Mouse (Mus musculus): ENCODE results near the gene Kif2c. TPM values are rescaled to one million over a fixed set of nuclear protein-coding genes. Genes with fewer than 3 reads are reported as not detected.

Kif2c gene
- total RNA-seq, 2 experiments from 2014 or later, result 2.5 to 2.8 TPM

GRCm38 (mm10) chr4:117138295-117139216 is 43.9 kb downstream of the Kif2c start:
- no peak for DNase-seq (ENCODE audit: low spot score in 2 of 2)

- DNase-seq (ENCODE audit: low spot score in 2 of 2), result no peak
Observed at GRCm38 (mm10) chr4:117136034-117136433, 46.4 kb downstream of the Kif2c start.

- DNase-seq (ENCODE audit: low spot score in 2 of 2), result no peak
Observed at GRCm38 (mm10) chr4:117134601-117134995, 47.8 kb downstream of the Kif2c start.

DNA sequence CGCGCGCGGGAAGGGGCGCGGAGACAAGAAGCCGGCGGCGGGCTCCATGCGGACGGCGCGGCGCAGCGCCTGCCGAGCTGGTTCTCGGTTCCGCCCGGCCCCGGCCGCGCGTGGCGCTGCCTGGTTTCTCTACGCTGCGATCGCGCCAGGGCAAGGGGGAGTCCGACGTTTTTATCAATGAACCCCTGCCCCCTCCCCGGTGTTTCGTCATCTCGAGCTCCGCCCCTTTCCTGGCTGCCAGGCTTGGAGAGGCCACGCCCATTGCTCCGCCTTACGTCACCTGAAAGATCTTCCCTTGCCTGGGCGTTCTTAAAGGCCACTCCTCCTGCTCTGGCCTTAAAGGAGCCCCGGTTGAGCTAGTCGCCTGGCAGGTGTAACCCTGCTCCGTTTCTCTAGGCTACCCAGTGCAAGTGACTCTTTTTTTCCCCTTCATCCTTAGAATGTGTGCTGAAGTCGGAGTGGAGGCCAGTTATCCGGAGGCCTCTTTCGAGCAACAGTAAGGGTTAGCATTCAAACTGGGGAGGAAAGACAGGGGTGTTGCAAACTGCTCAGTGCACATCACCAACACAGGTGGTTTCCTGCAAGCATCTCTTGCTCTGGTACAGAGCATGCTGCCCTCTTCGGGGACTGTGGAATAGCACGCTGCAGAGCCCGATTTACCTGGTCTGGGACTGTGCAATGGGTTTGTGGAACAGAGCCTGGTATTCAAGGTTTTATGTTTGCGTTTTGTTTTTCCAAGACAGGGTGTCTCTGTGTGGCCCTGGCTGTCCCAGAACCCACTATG is 48.4 kb downstream of the Kif2c start, which contains the start of gene Plk3:
Plk3 (minus strand) TSS at position 147 of the 784 bp plus-strand sequence.
- peak; percentile 98 to 99 for DNase-seq (ENCODE audit: low spot score in 2 of 2)

DNA sequence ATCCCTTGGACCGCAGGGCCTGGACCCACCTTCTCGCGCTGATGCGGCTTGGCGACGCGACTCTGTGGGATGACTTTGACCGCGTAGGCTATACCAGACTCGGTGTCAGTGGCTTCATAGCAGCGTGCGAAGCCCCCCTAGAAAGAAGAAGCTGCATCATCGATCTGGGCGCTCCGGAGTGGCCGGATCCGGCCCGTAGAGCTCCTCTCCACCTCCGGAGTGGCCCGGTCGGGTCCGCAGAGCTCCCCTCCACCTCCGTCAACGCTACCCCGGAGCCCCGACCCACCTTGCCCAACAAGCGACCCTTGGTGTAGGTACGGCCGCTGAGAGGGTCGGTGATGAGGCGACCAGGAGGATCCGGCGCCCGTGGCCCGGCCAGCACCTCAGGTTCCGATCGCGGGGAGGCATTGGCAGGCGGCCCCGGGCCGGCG is 49.1 kb downstream of the Kif2c start:
- DNase-seq (ENCODE audit: low spot score in 2 of 2), result peak; percentile 40 to 43

DNA sequence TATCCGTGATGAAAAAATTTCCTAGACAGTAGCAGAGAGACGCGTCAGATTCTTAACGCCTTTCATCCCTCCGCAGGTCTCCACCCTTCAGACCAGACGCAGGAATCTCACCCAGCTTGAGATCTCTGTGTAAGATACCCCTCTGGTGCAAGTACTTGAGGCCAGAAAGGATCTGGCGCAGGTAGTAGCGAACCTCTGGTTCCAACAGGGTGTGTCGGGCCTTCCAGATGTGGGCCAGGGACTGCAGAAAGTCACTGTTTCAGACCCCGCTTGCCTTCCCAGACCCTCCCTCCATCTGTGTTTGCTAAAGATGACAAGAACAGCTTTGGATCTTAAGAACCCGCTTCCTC is 49.7 kb downstream of the Kif2c start:
- DNase-seq (ENCODE audit: low spot score in 2 of 2), result no peak

DNA sequence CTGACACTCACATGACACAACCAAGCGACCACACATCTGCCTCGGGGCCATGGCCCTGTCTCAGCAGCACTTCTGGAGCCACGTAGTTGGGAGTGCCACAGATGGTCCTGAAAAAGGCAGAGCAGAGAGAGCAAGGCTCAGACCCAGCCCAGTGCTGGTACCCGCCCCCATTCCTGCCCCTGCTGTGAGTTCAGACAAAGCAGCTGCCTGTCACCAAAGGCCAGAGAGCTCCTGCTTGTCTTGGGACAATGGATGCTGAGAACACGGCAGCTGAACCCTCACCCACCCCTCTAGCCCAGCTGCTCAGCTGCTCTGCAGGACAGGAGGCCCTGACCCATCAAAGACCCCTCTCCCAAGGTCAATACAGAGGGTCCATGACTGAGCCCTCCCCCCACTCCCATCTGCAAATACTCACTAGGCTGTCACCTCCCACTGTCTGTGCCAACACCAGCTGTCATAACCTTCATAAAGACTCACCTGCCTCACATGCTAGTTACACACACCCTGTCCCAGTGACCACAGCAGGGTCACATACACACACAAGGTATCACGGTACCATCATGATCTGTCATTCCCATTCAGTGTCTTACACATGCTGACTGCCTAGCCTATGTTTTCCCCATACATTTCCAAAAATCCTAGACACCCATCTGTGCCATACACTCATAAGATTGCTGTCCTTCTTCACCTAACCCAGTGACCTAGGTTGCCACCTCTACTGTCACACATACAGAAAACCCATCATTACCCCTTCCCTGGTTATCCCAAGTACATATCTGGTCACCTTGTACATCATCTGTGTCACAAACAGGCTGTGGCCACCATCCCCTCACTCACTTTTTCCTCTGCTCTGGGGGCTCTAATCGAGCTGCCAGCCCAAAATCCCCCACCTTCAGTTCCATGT is 50.3 kb downstream of the Kif2c start:
- DNase-seq (ENCODE audit: low spot score in 2 of 2), result no peak

DNA sequence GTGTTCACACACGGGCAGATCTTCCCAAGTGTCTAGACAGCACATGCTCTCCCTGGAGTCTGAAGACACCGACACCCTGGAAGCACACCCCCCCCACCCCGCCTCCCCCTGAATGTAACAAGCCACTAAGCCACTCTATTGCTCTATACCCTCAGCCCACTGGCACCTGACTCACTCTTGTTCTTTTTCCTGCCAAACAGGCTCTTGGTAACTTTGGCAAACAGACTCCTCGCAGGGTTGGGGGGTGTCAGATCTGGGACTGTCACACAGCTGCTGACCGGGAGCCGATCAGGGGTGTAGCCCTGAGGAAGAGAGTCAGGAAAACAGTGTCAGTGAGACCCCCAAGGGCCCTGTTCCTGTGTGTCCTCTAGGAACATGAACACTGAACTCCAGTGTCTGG is 51.2 kb downstream of the Kif2c start:
- no peak for DNase-seq (ENCODE audit: low spot score in 2 of 2)

DNA sequence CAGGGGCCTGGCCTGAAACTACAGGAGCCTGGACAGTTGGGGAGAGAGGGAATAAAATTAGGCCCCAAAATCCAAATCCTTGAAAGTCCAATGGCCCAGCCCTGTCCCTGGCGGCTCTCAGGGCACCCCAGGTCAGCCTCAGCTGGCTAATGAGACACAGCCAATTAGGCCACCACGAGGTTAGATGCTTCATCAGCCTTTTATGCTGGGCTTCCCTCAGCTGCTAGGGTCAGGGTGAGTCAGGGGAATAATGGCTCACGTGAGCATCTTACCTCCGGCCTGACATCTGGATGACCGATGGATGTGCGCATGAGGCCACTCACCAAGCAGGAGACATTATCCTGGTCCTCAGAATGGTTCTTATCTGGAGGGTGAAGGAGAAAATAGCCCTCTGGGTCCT is 51.6 kb downstream of the Kif2c start:
- no peak for DNase-seq (ENCODE audit: low spot score in 2 of 2)

- no peak for DNase-seq (ENCODE audit: low spot score in 2 of 2)
Observed at GRCm38 (mm10) chr4:117127991-117128686, 54.3 kb downstream of the Kif2c start.

- peak in 1 of 2 experiments; percentile 19 for DNase-seq (ENCODE audit: low spot score in 2 of 2)
Observed at GRCm38 (mm10) chr4:117126675-117127290, 55.7 kb downstream of the Kif2c start, which contains the start of gene Tctex1d4. TSS of gene Tctex1d4 (plus strand) at chr4:117126794.

- DNase-seq (ENCODE audit: low spot score in 2 of 2), result peak; percentile 37 to 53
Observed at GRCm38 (mm10) chr4:117125910-117126674, 56.3 kb downstream of the Kif2c start.

DNA sequence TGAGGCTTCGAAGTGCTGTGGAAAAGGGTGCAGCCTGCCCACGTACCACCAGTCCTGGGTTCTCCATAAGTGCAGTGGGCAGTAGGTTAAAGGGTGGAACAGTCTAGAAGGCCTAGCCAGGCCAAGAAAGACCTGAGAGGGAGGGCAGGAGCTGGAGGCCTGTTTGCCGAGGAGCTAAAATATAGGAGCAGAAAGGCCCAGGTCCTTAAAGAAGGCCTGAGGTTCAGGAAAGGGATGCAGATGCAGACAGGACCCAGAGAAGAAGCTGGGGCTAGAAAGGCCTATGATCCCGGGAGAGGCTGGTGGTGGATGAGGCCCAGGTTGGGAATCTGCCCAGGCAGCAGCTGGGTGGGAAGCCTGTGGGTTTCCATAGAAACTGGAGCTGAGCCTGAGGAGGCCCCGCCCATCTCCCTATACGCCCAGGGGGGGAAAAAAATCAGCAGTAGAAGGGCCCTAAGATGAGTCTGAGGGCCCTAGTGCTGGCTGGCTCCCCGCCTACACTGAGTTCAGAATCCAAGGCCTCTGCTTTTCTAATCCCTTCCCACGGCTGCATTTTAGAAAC is 57.0 kb downstream of the Kif2c start, which contains the start of gene Btbd19:
Btbd19 (minus strand) TSS at position 378 of the 562 bp plus-strand sequence.
- DNase-seq (ENCODE audit: low spot score in 2 of 2), result peak; percentile 81 to 83

DNA sequence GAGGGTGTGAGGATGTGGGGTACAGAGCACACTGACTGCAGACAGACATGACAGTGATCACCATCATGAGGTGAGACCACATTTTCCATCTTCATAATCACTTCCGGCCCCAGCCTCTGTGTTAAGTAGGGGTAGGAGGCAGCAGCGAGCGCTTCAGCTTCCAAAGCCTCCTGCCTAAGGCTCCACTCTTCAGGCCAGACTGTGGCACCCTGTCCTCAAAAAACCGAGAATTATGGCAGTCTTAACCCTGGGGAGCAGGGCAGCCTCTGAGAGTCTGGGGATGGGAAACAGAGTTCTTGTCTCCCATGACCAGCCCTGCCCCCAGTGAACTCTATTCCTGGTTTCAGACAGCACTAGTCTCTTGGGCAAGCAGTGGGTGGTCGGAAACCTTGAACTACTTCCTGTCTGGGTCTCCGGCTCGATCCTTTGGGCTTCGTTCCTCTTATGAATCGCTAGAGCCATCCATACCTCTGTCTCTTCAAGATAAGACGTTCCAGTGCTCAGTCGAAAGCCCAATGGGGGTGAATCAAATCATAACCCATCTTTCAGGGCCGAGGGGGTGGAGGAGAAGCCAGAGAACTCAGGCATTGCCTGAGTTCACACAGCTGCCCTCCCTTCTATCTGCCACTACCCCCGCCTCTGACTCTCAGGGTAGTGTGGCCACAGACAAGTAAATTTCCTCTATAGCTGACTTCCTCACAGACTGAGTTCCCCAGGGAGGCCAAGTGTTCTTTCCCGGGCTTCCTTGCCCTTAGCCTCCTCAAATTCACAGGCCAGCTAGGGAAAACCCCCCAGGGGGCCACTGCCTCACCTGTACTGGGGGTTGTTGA is 57.7 kb downstream of the Kif2c start:
- DNase-seq (ENCODE audit: low spot score in 2 of 2), result peak in 1 of 2 experiments; percentile 37

GRCm38 (mm10) chr4:117124218-117124517 is 58.3 kb downstream of the Kif2c start:
- DNase-seq (ENCODE audit: low spot score in 2 of 2), result no peak

DNA sequence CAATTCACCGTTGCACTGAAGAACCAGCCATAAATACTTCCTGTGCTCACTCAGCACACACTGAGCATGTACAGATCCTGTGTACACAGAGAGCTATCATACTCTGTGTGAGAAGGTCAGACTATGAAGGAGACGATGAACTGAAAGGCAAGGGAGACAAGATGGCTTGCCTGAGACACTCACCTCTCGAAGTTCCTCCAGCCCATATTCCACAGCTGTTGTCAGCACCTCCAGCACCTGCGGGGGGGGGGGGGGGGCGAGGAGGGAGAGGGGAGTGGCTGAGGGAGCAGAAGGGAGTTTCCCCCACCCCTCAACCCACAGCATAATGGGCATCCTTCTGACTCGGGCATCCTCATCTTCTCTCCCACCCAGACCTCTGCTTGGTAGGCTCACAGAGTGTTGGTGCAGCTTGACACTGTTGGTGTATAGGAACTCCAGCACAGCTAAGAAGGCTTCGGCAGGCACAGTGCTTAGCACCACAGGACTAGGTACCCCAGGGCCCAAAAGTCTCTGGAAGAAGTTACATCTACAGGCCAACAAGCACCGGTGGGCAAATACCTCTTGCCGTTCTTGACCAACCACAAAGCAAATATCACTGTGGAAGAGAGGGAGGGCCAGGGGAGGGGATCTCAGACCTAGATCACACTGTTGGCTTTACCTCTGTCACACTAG is 58.8 kb downstream of the Kif2c start:
- no peak for DNase-seq (ENCODE audit: low spot score in 2 of 2)

DNA sequence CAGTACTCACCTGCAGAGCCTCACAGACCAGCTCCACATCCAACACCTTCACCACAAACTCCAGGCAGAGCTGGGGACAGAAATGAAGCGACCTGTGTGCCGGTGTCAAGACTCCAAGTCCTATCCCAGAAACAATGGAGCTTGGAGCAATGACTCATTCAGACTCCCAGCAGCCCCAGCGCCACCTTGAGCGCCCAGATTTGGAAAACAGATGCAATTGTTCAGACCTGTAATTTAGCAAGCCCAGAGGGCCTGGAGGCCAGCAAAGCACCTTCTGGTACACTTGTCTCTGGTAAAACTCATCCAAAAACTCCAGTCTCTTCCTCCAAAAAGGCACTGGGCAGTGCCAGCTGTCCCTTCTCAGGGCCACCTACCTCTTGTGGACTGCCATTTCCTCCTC is 60.2 kb downstream of the Kif2c start:
- no peak for DNase-seq (ENCODE audit: low spot score in 2 of 2)
